Mouse (Mus musculus) right cerebral cortex, postnatal 25 days (tissue): ENCODE measurements at regions not wholly inside any gene's neighbourhood (a gene's known extent, or its start where the extent isn't known, plus 50 kb on each side); places are given as distances from the start of the nearest gene placed in this dataset.
A peak's percentile ranks its signal among the peaks of the same experiment; 100 is the strongest.

Source experiments
- DNase-seq: peaks from one replicate; pipeline ENCODE4 v3.0.0; 2022

GRCm38 (mm10) chr15:10767535-10767934, 53.1 kb upstream of the Rai14 start:
- no peak for DNase-seq

- DNase-seq = no peak
Measured at GRCm38 (mm10) chr15:10770410-10771310, 56.2 kb upstream of the Rai14 start.

GRCm38 (mm10) chr15:10771311-10771690, 56.9 kb upstream of the Rai14 start:
- no peak for DNase-seq

- DNase-seq = no peak
Measured at GRCm38 (mm10) chr15:10779941-10780620, 65.7 kb upstream of the Rai14 start.

- no peak for DNase-seq
Measured at GRCm38 (mm10) chr15:10789371-10789770, 74.9 kb upstream of the Rai14 start.

GRCm38 (mm10) chr15:10790862-10791497, 76.6 kb upstream of the Rai14 start:
- no peak for DNase-seq

GRCm38 (mm10) chr15:10791516-10792112, 77.2 kb upstream of the Rai14 start:
- DNase-seq = no peak

- no peak for DNase-seq
Measured at GRCm38 (mm10) chr15:10792156-10792555, 77.7 kb upstream of the Rai14 start.

- DNase-seq = no peak
Measured at GRCm38 (mm10) chr15:10795126-10795792, 80.8 kb upstream of the Rai14 start.

- no peak for DNase-seq
Measured at GRCm38 (mm10) chr15:10799656-10800055, 85.2 kb upstream of the Rai14 start.

- no peak for DNase-seq
Measured at GRCm38 (mm10) chr15:10814195-10814594, 99.8 kb upstream of the Rai14 start.

GRCm38 (mm10) chr15:10814709-10815108, 100.3 kb upstream of the Rai14 start:
- no peak for DNase-seq

- no peak for DNase-seq
Measured at GRCm38 (mm10) chr15:10816213-10816621, 101.8 kb upstream of the Rai14 start.

- DNase-seq = peak; percentile 48
Measured at GRCm38 (mm10) chr15:10818216-10818615, 103.8 kb upstream of the Rai14 start.

- no peak for DNase-seq
Measured at GRCm38 (mm10) chr15:10818706-10819105, 104.3 kb upstream of the Rai14 start.

- no peak for DNase-seq
Measured at GRCm38 (mm10) chr15:10823933-10824332, 109.5 kb upstream of the Rai14 start.

GRCm38 (mm10) chr15:10829588-10829987, 115.2 kb upstream of the Rai14 start:
- no peak for DNase-seq

- DNase-seq = no peak
Measured at GRCm38 (mm10) chr15:10830478-10830877, 116.1 kb upstream of the Rai14 start.

GRCm38 (mm10) chr15:10831106-10831505, 116.7 kb upstream of the Rai14 start:
- DNase-seq = no peak

GRCm38 (mm10) chr15:10832331-10832730, 117.9 kb upstream of the Rai14 start:
- DNase-seq = no peak

- DNase-seq = no peak
Measured at GRCm38 (mm10) chr15:10833866-10834571, 118.1 kb upstream of the C1qtnf3 start.
